Mouse (Mus musculus) embryo, embryonic 10.5 days (tissue): ENCODE data around the gene Pitpnm1.

ENCODE experiments used
- DNase-seq: peaks from one replicate; pipeline ENCODE4 v3.0.0-alpha.2; 2015; ENCODE audit warnings: low spot score

Pitpnm1 gene

GRCm38 (mm10) chr19:4068717-4069410 is 30.9 kb upstream of the Pitpnm1 start:
- DNase-seq: no peak

DNA sequence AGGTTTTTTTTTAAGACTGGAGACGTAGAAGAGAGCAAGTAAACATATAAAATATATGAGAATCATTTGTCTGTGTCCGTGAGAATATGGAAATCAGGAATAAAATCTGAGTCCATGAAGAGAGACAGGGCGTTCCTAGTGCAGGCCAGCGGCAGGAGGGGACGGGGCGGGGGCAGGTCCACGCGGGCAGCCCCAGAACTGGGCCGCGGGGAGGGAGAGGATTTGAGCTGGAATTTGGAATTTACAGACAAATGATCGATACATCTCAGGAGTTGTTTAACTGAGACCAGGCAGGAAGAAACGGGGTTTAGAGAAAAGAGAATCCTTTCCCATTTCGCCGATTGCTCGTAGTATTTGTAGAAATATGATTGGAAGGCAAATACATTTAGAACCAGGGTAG is 29.5 kb upstream of the Pitpnm1 start:
- no peak for DNase-seq

- no peak for DNase-seq
Observed at GRCm38 (mm10) chr19:4070756-4071155, 29.0 kb upstream of the Pitpnm1 start.

- DNase-seq: no peak
Observed at GRCm38 (mm10) chr19:4071406-4071805, 28.4 kb upstream of the Pitpnm1 start.

DNA sequence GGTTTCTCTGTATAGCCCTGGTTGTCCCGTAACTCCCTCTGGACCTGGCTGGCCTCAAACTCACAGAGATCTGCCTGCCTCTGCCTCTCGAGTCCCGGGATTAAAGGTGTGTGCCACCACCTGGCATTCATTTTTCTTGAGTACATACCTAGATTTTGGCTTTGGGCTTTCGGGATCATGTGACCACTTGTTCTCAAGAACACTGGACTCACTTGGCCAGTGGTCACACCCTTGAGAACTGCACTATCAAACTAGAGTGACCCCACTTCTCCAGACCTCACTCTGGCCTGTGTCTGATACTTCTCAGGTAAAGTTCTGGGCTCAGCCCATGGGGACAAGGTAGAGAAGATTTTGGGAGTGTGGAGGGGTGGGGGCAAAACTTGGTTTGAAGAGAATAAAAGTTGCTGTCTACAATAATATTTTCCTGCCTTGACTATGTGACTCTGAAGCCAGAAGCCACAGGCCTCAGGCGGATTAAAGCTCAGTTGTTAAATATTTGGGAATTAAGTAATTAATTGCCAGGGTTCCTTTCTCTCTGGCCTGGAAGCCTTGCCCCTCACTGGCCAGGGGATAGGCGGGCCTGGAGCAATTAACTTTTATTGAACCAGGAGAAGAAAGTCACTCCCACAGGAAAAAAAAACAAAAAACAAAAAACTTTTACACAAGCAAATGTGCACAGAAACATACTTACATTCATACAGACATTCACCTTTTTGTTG is 26.9 kb upstream of the Pitpnm1 start:
- no peak for DNase-seq

DNA sequence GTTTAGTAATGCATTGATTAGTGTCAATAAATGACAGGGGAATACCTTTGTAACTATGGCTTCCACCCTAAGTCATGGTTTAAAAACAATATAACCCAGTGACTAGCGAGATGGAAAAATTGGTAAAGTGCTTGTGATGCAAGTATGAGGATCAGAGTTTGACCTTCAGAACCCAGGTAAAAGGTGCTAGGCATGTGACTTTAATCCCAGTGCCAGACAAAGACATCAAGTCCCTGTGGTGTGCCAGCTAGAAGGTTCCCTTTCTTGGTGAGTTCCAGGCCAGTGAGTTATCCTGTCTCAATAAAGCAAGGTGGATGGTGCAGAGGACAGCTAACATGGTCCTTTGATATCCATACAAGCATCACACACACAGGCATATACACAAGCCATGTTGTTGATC is 24.3 kb upstream of the Pitpnm1 start:
- no peak for DNase-seq

DNA sequence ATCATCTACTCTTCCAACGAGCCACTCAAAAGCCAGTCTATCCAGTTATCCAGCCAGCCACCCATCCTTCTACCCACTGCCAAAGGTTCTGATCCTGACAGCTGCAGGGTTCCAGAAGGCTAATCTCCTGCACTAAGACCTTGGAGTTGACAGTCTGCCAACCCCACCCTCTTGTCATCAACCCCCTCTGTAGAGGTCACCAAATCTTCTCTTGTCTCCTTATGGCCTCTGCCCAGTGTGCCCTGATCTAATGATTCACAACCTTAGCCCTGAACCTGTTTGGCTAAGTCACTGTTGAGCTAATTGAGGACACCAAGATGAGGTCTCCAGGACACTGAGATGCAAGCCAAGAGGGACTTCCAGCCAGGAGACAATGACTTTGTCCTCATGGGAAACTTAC is 20.2 kb upstream of the Pitpnm1 start:
- DNase-seq: no peak

DNA sequence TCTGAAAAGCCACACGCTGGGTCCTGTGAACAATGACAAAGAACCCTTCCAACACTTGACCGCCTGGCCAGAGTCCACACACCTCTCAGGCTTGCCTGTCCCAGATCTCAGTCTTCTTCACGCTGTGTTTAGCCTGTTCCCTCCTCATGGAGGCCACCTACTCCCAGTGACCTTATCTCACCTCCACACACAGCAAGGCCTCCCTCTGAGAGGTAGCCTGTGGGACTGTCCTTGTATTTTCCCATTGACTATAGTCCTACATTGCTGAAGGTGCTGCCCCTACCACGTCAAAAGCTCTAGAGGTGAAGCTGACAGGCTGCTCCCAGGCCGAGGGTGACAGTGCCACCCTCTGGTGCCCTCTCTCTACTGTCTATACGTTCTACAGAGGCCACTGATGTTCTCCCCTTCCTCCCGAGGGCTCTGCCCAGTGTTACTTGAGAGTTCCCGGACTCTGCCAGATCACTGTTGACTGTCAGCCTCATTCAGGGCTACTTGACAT is 19.2 kb upstream of the Pitpnm1 start:
- no peak for DNase-seq

DNA sequence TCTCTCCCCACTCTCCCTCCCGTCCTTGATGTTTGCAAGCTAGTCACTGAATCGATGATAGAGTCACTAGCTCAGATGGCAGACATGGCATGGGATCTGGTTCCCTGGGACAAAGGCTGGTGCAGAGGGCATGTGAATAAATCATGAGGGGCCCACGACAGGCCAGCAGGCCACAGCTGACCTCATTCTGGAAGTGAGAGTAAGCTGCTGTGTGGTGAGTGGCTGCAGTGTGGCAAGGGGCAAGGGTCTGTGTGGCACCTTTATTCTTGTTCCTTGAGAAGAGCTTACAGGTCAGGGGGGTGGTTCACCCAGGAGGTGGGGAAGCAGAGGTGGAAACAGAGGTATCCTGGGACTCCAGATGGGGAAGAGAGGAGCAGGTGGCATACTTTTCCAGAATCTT is 18.4 kb upstream of the Pitpnm1 start, which contains the start of gene Cabp2:
Gene Cabp2 (plus strand): TSS at position 185 of the 400 bp plus-strand sequence.
- no peak for DNase-seq

- DNase-seq: no peak
Observed at GRCm38 (mm10) chr19:4082219-4082965, 17.4 kb upstream of the Pitpnm1 start.

DNA sequence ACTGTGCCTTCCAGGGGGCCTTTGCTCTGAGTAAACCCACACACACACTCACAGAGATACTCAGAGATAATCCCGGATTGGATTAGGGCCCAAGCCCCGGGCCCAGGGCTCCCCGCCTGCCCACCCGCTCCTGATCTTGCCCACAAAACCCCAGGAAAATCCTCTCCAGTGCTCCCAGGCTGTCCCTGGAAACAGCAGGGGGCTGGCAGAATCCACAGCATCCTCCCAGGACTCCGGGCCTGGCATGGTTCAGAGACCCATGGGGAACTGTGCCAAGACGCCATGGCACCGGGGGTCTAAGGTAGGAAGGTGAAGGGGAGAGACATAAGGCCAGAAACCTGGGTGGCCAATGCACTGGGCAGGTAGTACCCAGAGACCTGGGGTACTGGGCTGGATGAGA is 16.5 kb upstream of the Pitpnm1 start:
- no peak for DNase-seq

- no peak for DNase-seq
Observed at GRCm38 (mm10) chr19:4083826-4084225, 16.0 kb upstream of the Pitpnm1 start.

DNA sequence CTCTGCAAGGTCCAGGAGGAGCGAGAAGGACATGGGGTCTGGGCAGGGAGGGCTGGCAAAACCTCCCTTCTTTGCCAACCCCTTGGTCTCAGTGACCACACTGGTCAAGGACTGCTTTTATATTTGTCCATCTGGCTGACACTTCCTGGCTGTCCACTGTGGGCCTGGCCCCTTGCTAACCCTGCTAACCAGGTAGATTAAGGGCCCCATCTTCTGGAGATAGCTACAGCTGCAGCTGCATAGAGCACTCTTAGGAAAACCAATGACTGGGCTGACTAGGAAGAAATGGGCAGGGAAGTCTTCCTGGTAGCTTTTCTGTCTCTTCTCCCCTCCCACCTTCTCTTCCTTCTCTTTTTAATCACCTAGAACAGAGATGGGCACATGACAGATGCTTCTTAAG is 14.8 kb upstream of the Pitpnm1 start:
- DNase-seq: no peak

DNA sequence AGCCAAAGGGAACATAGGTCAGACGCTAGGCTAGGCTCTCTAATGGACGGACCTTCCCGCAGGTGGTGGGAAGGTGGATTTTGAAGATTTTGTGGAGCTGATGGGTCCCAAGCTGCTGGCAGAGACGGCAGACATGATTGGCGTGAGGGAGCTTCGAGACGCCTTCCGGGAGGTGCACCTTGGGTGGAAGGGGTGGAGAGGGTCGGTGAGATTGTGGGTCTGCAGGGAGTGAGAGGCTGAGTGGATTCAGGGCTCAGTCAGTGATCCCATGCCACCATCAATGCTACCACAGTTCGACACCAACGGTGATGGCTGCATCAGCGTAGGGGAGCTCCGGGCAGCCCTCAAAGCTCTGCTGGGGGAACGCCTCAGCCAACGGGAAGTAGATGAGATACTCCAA is 13.6 kb upstream of the Pitpnm1 start:
- DNase-seq: no peak

- DNase-seq: no peak
Observed at GRCm38 (mm10) chr19:4087090-4087489, 12.7 kb upstream of the Pitpnm1 start.

- DNase-seq: no peak
Observed at GRCm38 (mm10) chr19:4088146-4088545, 11.7 kb upstream of the Pitpnm1 start.

DNA sequence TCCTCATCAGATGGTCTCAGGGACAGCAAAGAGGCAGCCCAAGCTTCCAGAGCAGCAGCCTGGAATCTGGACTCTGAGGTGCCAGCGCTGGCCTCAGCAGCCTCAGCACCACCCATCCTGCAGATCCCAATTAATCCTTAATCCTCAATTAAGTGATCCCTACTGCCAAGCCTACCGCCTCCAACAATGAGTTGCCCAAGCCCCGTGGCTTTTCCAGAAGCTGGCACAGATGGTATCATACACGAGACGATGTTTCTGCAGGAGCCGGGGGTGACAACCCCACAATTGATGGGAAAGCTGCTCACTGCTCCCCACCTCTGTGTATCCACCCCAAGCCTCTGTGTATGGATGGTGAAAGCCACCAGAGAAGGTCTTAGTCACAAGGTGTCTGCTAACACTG is 10.7 kb upstream of the Pitpnm1 start:
- DNase-seq: no peak

- no peak for DNase-seq
Observed at GRCm38 (mm10) chr19:4090446-4090845, 9.4 kb upstream of the Pitpnm1 start.

GRCm38 (mm10) chr19:4091383-4091782 is 8.4 kb upstream of the Pitpnm1 start:
- no peak for DNase-seq

DNA sequence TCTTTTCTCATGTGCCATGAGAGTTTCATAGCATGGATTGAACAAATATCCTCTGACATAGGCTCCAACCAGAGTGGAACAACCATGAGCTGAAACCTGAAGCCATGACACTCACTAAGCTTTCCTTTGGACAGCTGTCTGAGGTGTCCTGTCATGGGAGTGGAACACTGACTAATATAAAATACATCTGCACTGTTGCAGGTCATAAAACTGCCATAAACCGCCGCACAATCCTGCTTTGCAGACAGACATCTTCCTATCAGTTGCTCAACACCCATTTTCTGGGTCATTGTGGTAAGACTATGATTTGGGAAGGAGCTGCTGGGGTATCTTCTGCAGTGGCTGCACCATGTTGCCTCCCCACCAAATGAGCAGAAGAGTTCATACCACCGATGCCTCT is 7.0 kb upstream of the Pitpnm1 start:
- no peak for DNase-seq

DNA sequence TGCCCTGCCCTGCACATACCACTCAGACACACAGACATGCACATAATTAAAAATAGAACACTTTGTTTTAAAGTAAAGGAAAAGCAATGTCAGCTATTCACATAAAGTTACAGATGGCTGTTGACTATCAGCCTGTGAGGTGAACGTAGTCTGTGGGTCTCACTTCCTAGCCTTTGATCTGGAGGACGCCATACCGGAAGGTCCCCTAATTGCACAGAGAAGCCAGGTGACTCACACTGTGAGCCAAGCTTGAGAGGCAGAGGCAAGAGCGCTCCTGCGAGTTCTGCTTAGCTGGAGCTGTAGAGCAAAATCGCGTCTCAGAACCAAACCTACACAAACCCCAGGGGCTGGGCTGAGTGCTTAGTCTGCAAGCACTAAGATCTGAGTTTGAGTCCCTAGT is 6.0 kb upstream of the Pitpnm1 start:
- DNase-seq: no peak

DNA sequence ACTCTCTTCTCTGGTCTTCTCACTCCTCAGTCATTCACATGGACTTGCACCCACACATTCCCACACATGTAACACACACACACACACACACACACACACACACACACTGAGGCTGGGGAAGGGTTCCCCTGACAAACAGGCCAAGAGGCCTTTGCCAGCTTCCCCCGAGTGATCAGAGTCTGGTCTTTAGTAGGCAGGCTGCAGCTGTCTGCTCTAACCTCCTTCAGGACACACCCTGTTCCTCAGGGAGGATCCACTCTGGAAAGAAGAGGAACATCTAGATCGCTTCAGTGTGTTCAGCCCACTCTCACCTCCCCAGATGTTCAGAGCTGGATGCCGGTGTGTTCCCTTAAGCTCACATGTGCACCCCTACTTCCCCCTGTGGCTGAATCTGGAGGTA is 5.5 kb upstream of the Pitpnm1 start:
- DNase-seq: no peak

GRCm38 (mm10) chr19:4094774-4095303 is 5.0 kb upstream of the Pitpnm1 start:
- no peak for DNase-seq
